In genomic region chr14:120397871-120398647, GRCm38 (mm10) we compare ENCODE assay signal across 8 mouse cellular contexts.
DNase-seq lines count a peak whose midpoint lies in the region; ATAC-seq and TF ChIP-seq lines count a peak whose summit lies in the region.

No protein-coding gene starts in this region.

- H3K27ac ChIP-seq in cortical plate, adult 2 months (ENCODE audit: insufficient read depth, low read length), result no peak overlapping the region
- H3K27ac ChIP-seq in left cerebral cortex, adult 2 months, result no peak overlapping the region; the same call in 1 of the 2 replicates

- DNase-seq in adrenal gland, adult (ENCODE audit: inconsistent age in 2 of 2, low spot score in 1 of 2), result peak; percentile 76 to 92
- DNase-seq in gastrocnemius, postnatal 25 days, result peak; percentile 53
- DNase-seq in left cerebral cortex, adult 2 months (ENCODE audit: extremely low spot score in 1 of 2, low spot score in 2 of 2), result peak; percentile 74 to 75
- peak; percentile 78 for DNase-seq in right cerebral cortex, adult 18-20 months

- no peak overlapping the region for H3K4me3 ChIP-seq in cortical plate, adult 2 months (ENCODE audit: insufficient read depth, low read length)
- no peak overlapping the region for H3K4me3 ChIP-seq in left cerebral cortex, adult 2 months

- intact Hi-C loops in left cerebral cortex, adult 2 months (cut with DNase I), result loop anchor here (1.0 to 5.0 kb wide), 4 partner anchors 133 to 321 kb away; no protein-coding TSS in a partner anchor

- TF ChIP-seq CTCF in cortical plate, adult 2 months (IDR thresholded peaks at IDR 0.05; ENCODE audit: extremely low read depth, insufficient read depth, low read length), result peak; percentile 89
- peak; percentile 95 for TF ChIP-seq CTCF in left cerebral cortex, adult 2 months (IDR thresholded peaks at IDR 0.05)

- peak; percentile 88 for ATAC-seq in inflammation-experienced regulatory T-cells, adult 6 months
- peak; percentile 84 for ATAC-seq in megakaryocyte, adult 5-6 weeks (ENCODE audit: poor library complexity, severe bottlenecking)
- no peak for ATAC-seq in erythroblast, adult 5-6 weeks (replicated peaks; ENCODE audit: low FRiP score, poor library complexity, severe bottlenecking)

- TF ChIP-seq POLR2A in cortical plate, adult 2 months (IDR thresholded peaks at IDR 0.05; ENCODE audit: extremely low read depth, insufficient read depth, low read length), result no peak

- H3K4me1 ChIP-seq in cortical plate, adult 2 months (ENCODE audit: control insufficient read depth, insufficient read depth, low read length), result no peaks in the 10 kb centered on the region
